Mouse (Mus musculus) G1E (cell line): ENCODE measurements around the gene Rxfp3.

Source experiments
- CTCF ChIP-seq: IDR thresholded peaks from 2 replicates; pipeline ENCODE4 v1.5.1; 2012; ENCODE audit warnings: low read depth, low read length, inconsistent platforms, mixed read lengths
- GATA1 ChIP-seq: IDR thresholded peaks from 2 replicates; pipeline ENCODE4 v1.6.1; 2012; ENCODE audit warnings: borderline replicate concordance, low read length, inconsistent platforms, mixed read lengths
- TAL1 ChIP-seq: conservative IDR thresholded peaks from 2 replicates; pipeline ENCODE4 v1.6.1; 2012; ENCODE audit warnings: low read depth, low read length, inconsistent platforms, mixed read lengths

DNA sequence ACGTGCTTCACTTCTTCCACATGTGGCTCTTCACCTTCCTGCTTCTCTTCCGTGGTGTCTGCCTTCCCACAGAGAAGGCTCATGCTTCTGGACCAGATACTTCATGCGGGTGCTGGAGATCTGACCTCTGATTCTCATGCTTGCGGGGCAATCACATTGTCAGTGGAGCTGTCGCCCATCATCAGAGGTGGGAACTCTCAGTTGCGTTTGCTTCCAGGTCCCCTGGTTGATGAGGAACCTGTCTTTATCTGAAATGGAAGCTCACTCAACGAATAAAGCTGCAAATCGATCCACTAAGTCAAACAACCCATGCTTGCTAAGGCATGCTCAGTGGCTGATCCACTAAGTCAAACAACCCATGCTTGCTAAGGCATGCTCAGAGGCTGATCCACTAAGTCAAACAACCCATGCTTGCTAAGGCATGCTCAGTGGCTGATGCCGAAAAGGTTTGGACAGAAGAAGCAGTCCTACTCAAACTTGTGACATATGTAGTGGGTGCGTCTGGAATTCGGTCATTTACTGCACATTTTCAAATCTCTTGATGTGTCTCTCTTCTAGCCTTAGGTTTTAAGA, 26.7 kb downstream of the Rxfp3 start:
- TF ChIP-seq TAL1 (no peak), CTCF (no peak), GATA1 (no peak)
